Mouse (Mus musculus): ENCODE measurements around the gene Ccdc141.

Gene Ccdc141

DNA sequence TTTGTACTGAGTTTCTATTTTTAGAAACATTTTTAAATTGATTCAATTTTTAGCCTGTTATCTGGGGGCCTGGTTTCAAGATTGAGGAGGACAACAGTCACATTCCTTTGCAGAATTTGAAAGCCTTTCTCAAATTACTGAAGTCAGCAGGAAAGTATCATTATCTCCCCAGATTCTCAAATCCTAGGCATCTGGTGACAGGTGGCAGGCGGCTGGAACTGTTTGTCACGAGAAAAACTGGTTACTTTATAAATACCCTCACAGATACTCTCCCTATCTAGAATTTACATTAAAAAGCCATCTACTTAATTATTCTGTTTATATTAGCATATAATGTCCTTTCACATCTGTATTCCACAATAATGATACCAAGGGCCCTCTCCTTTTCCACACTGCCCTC lies 56.1 kb downstream of the Ccdc141 start:
- no peak for DNase-seq

DNA sequence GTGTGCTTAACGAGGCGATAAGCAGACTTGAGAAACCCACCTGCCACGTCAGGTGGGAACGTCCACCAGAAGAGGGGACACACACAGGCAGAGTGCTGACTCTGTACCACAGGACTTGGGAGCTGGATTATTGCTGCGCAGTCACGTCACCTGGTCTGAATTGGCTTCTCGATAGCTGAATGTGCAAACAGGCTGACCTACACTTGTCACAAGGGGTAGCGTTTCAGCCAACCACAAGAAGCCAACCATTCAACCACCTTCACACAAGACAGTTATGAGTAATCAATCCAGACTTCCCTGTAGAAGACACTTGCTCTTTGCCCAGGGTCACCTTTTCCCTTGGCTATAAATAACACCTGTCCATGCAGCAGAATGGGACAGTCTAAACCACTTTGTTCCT lies 56.6 kb downstream of the Ccdc141 start:
- DNase-seq: peak; percentile 30

DNA sequence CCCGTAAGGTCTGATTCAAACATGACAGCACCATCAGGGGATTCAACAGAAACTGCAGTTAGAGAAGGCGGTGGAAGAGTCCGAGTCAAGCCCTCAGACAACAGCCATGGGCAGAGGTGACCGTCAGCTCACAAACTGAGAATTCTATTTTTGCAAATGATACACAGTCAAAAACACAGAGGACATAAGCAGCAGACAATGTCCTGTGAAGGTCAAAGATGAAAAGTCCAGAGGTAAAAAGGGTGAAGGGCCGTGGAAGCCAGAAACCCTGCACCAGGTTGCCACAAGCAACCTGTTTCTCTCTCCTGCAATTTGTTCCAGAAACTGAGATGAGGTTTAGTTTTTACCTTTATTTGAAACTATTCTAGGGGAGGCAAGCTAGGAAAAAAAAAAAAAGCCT lies 57.4 kb downstream of the Ccdc141 start:
- no peak for DNase-seq

GRCm38 (mm10) chr2:77111095-77111494 lies 59.3 kb downstream of the Ccdc141 start:
- DNase-seq: no peak

GRCm38 (mm10) chr2:77110365-77110764 lies 60.1 kb downstream of the Ccdc141 start:
- DNase-seq: no peak

DNA sequence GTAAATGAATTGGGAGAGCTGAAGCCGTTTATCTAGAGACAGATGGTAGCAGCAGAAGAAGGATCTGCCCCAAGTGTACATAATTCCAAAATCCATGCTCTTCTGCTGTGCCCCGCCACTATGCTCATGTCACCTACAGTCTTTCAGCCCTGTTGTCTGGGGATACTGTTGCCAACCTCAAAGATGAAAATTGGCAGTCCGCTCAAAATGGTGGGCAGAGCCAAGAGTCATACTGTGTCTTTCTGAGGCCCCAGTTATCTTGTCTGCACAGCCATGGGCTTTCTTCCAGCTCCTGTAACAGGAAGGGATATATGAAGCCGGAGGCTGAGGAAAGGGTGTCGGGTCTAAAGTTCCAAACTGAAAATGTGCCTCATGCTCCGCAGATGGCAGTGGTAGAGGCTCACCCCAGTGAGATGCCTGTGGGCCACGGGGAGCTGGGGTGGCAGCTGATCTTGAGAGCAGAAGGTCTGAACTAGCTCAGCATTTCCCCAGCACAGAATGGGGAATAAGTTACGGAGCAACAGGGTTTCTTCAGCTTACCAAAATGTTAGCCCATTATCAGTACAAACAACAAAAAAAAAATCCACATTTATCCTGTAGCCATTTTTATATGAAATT lies 60.8 kb downstream of the Ccdc141 start:
- no peak for DNase-seq

DNA sequence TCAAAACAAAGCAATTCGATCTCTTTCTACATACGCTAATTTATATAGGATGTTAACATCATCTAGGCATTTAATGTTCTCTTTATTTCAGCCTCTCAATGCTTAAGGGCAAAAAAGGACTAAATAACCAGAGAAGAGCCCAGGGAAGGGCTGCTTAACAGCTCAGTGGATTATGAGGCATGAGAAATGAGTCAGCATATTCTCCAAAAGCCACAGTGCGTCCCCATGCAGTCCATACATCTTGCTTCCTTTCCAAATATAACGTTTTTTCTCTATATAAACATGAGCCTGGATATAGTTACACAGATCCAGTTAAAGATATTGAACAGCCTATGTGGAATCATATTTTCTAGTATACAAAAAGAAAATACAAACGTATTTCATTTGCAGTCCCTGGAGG lies 61.9 kb downstream of the Ccdc141 start:
- no peak for DNase-seq

DNA sequence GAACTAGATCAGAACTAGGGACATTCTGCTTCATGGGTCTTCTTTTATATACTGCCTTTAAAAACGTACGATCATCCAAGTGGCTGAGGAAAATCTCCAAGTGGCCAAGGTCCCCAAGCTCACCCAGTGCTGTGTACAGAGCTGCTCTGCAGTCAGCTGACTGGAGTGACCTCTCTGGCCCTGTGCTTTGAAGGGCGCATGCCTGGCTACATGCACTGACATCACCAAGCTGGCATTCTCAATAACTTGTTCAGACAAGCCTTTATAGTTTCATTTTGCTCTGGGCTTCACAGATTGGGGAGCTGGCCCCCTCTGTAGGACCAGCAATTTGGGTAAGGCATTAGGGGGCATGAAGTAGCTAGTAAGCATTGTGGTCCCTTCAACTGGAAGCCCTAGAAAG lies 64.3 kb downstream of the Ccdc141 start:
- peak; percentile 16 for DNase-seq

GRCm38 (mm10) chr2:77105006-77105715 lies 65.3 kb downstream of the Ccdc141 start:
- DNase-seq: no peak

- no peak for DNase-seq
These were observed 67.9 kb downstream of the Ccdc141 start for GRCm38 (mm10) chr2:77102516-77102915.

DNA sequence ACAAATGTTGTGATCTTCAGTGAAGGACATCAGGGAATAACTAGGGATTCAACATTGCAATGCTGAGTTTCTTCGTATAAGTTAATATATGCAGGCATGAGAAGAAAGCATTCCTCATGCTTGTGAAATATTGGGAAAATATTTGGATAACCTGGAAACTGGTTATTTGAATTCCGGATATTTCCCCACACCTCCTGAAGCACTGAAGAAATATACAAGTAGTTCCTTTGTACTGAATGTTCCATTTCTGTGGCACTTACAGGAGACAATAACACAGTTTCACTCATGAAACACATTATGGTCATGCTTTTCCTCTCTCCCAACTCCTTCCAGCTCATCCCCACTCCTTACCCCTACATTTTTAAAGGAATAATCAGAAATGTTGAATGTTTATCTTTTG lies 70.6 kb downstream of the Ccdc141 start:
- no peak for DNase-seq

DNA sequence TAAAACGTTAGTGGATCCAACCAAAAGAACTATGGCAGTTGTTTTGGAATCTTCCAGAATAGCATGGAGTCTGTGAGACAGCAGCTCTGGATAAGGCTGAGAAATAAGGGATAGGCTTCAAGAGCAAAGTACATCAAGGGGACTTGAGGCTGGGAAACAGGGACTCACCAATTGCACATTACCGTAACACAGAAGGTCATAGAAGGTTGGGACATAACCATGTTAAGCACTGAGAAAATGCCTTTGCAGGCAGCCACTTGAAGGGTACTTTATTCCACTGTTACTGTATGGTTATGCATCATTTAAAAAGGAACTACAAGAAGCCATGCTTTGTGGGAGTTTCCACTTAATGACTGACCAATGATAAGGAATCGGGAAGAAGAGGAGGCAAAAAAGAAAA lies 71.7 kb downstream of the Ccdc141 start:
- DNase-seq: no peak

DNA sequence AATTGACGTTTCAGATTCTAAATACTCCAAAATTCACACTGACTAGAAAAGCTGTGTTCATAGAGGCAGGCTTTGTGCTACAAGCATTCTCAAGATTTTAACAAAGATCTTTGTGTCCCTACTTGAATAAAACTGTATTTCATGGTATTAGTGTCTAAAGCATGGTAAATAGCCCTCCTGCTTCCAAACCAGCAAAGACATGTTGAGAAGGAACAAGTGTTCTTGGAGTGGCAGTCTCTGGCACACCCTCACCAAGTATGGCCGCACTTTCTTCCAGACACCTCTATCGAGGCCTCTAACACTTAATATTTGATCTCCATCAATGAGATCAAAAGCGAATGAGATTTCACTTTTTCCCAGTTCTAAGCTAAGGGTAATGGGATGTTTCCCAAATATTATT lies 78.7 kb downstream of the Ccdc141 start:
- no peak for DNase-seq

DNA sequence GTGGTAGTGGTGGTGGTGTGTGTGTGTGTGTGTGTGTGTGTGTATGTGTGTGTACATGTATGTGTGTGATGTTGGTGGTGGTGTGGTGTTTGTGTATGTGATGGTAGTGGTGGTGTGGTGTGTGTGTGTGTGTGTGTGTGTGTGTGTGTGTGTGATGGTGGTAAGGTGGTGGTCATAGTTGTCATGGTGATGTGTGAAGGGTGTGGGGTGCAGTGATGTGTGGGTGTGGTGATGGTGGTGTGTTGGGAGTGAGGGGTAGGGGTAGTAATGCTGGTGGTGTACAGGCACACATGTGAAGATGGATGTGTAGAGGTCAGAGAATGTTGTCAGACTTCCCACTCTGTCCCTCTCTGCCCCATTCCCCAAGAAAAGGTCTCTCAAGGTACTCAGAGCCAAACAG lies 85.1 kb downstream of the Ccdc141 start:
- DNase-seq: no peak

DNA sequence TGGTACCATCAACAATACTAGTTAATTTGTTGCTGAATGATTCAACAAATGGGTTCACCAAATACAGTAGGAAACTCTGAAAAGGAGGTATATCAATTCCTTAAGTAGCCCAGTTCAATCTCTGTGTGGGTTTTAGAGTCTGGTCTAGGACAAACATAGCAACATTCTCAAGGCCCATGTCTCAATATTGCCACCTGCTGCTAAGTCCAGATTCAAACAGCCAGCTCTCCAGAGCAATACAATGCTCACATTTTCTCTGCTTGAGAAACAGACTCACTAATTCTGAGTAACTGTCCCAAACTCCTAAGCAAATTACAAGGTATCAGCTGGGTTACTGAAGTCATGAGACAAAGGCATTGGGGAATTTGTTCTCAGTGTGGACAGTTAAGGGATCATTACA lies 85.8 kb downstream of the Ccdc141 start:
- DNase-seq: no peak

GRCm38 (mm10) chr2:77081156-77081555 lies 89.3 kb downstream of the Ccdc141 start:
- DNase-seq: no peak

DNA sequence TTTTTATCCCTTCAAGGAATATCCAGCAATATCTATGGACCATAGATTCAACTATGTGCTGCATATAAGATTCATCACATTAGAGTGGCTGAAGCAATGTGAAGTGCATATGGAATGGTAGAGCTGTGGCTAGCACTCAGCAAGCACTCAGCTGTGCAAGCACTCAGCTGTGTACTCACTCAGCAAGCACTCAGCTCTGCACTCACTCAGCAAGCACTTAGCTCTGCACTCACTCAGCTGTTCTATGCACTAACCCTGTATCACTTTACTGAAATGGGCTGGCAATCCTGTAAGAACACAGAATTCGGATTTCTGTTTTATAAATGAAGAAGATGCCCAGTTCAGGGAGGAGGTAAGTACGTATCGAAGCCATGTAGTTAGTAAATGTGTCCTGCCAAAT lies 89.8 kb downstream of the Ccdc141 start:
- no peak for DNase-seq

GRCm38 (mm10) chr2:77078746-77079145 lies 91.7 kb downstream of the Ccdc141 start:
- no peak for DNase-seq

DNA sequence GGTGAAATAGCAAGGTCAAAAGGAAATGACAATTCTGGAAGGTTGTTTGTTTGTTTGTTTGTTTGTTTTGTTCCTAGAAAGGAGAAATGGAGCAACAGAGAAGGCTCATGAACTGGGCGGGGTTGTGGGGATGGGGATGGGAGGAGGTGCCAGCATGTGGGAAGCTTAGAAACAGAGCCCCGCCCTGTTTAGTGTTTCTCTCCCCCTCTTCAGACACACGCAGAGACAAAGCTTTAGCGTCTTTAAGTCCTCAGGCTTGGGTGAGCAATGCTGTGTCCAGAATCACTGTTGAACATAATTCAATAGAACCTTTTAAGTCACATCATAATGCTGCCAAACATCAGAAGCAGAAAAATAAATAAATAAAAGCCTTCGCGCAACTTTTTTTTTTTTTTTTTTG lies 96.1 kb downstream of the Ccdc141 start:
- no peak for DNase-seq

DNA sequence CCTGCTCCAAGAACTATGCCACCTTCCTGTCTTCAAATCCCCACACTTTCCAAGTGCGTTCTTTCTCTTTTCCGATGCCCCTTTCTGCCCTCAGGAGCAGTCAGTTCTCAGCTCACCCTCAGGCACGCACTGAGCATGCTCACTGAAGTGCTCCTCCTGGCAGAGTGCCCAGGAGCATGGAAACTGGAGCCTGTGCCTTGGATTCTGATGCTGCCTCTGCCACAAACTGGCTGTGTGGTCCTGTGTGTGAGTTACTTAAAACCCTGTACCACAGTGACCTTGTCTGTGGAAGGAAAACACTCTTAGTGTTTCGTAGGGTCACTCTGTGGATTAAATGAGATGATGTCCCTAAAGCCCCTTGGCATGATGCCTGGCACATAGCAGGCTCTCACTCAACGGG lies 96.5 kb downstream of the Ccdc141 start:
- peak; percentile 27 for DNase-seq

GRCm38 (mm10) chr2:77065294-77065693 lies 105.1 kb downstream of the Ccdc141 start:
- no peak for DNase-seq

GRCm38 (mm10) chr2:77061871-77062270 lies 108.6 kb downstream of the Ccdc141 start:
- no peak for DNase-seq

DNA sequence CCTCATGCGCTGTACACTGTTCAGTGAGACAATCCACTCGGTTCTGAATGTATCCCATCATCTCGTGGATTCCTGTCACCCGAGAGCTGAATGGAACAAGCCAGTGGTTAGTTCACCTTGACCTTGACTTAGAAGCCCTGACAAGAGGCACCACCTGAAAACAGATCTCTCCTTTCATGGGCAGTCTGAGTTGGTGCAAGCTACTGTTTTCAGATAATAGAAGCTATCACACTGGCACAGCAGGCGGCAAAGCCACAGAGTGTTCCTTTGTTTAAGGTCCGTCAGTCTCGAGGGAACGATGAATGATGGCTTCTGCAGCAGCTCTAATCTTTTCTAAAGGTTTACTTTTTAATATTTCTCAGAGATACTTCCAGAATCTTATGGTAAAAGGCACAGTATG lies 110.8 kb downstream of the Ccdc141 start:
- no peak for DNase-seq

DNA sequence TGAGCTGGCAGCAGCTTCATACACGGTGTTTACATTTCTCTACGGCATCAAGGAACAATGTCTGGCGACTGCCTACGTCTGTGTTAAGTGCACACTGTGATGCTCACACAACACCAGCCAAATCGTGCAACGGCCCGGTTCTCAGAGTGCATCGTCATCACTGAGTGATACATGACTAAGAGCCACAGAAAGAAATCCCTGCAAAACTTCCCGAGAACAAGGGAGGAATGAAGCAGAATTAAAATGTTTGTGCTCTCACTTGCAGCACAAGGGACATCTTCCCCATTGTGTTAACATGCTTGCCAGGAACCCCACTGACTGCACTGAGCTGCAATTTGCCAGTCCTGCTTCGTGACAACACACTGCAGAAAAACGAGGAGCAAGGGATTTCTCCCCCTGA lies 114.1 kb downstream of the Ccdc141 start:
- DNase-seq: no peak

- DNase-seq: no peak
These were observed 127.5 kb downstream of the Ccdc141 start for GRCm38 (mm10) chr2:77042912-77043311.

Measured in kidney, adult 11 months (tissue).